Mouse (Mus musculus) embryonic facial prominence, embryonic 15.5 days (tissue): ENCODE measurements at regions not wholly inside any gene's neighbourhood (a gene's known extent, or its start where the extent isn't known, plus 50 kb on each side); places are given as distances from the start of the nearest gene placed in this dataset.

ENCODE experiments used
- ATAC-seq: fragments of 200-750 bp; cut with Nextera tagmentation; 2 replicates; pipeline ENCODE4 v1.8.0; 2017; ENCODE audit warnings: low read depth, moderate TSS enrichment; ENCODE audit not compliant: insufficient number of reproducible peaks, low FRiP score, low TSS enrichment
- H3K27ac ChIP-seq: fragments of 300-500 bp; sonication (generic); replicated peaks from 2 replicates; pipeline ENCODE4 v1.5.1; 2015; ENCODE audit warnings: mild to moderate bottlenecking, inconsistent platforms
- H3K27me3 ChIP-seq: fragments of 300-500 bp; sonication (generic); 2 replicates; pipeline ENCODE4 v1.6.1; 2015; ENCODE audit warnings: inconsistent platforms
- H3K36me3 ChIP-seq: fragments of 300-500 bp; sonication (generic); 2 replicates; pipeline ENCODE4 v1.6.1; 2015; ENCODE audit warnings: mild to moderate bottlenecking, inconsistent platforms
- H3K4me1 ChIP-seq: fragments of 300-500 bp; sonication (generic); 2 replicates; pipeline ENCODE4 v1.6.1; 2015; ENCODE audit warnings: inconsistent platforms
- H3K4me2 ChIP-seq: fragments of 300-500 bp; sonication (generic); replicated peaks from 2 replicates; pipeline ENCODE4 v1.6.1; 2015; ENCODE audit warnings: mild to moderate bottlenecking, inconsistent platforms
- H3K4me3 ChIP-seq: fragments of 300-500 bp; sonication (generic); replicated peaks from 2 replicates; pipeline ENCODE4 v1.5.1; 2015; ENCODE audit warnings: mild to moderate bottlenecking, inconsistent platforms
- H3K9ac ChIP-seq: fragments of 300-500 bp; sonication (generic); 2 replicates; pipeline ENCODE4 v1.6.1; 2015; ENCODE audit warnings: inconsistent platforms
- H3K9me3 ChIP-seq: fragments of 300-500 bp; sonication (generic); replicated peaks from 2 replicates; pipeline ENCODE4 v1.6.1; 2016; ENCODE audit warnings: inconsistent platforms
- WGBS: fragments of 180-500 bp; shearing (Covaris S2); methylation state at CpG from one replicate; pipeline ENCODE4 v1.1.7; 2015; 5-methylcytosine and 5-hydroxymethylcytosine counted together

GRCm38 (mm10) chr16:13049321-13049720 is 60.2 kb upstream of the Ercc4 start:
- no peak overlapping the region for H3K4me2 ChIP-seq
- no peaks in the 10 kb centered on the region for H3K36me3 ChIP-seq
- H3K4me1 ChIP-seq: peaks cover 6% of the 10 kb centered on the region; the same call in 1 of the 2 replicates
- no peaks in the 10 kb centered on the region for H3K9me3 ChIP-seq
- H3K4me3 ChIP-seq: no peak overlapping the region
- ATAC-seq: no peak
- H3K27me3 ChIP-seq: no peaks in the 10 kb centered on the region
- 87% methylated on average over 4 of the region's 4 CpGs for WGBS
- H3K27ac ChIP-seq: no peak overlapping the region
- H3K9ac ChIP-seq: no peak overlapping the region

DNA sequence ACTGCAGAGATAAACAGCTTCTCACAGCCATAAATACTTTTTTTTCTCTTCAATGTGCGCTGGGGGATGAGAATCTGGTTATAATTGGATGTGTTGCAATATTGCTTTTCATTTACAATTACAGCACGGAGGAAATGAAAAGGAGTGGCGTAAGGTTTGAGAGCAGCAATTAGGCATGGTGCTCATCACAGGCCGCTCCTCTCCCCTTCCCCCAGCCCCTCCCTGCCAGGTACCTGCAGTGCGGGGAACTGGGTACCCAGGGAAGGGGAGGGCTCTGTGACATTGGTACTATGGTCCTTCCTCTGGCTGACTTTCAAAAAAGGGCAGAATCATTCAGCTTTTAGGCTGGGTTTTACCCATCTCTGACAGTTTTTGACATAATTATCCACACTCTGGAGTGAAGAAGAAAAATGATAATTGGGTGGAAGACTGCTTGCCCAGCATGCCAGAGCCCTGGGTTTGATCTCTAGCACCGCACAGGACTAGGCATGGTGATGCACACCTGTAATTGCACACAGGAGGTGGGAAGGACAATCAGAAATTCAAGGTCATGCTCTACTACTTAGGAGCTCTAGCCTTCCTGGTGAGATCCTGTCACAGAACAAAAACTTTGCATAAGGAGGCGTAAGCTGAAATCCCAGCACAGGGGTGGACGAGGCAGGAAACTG is 59.1 kb upstream of the Ercc4 start:
- ATAC-seq: no peak
- 55% methylated on average over 8 of the region's 8 CpGs for WGBS
- Histone ChIP-seq H3K9me3 (no peaks in the 10 kb centered on the region), H3K4me3 (no peak overlapping the region), H3K27ac (no peak overlapping the region), H3K4me1 (peaks cover 1% of the 10 kb centered on the region; the same call in 1 of the 2 replicates), H3K36me3 (no peaks in the 10 kb centered on the region), H3K27me3 (no peaks in the 10 kb centered on the region), H3K4me2 (no peak overlapping the region), H3K9ac (no peak overlapping the region)

GRCm38 (mm10) chr16:13054956-13055355 is 54.5 kb upstream of the Ercc4 start:
- ATAC-seq: no peak
- no peaks in the 10 kb centered on the region for H3K9me3 ChIP-seq
- H3K27ac ChIP-seq: no peak overlapping the region
- H3K9ac ChIP-seq: no peak overlapping the region
- WGBS: 73% methylated on average over 7 of the region's 7 CpGs
- no peaks in the 10 kb centered on the region for H3K4me1 ChIP-seq
- H3K4me3 ChIP-seq: no peak overlapping the region
- no peaks in the 10 kb centered on the region for H3K36me3 ChIP-seq
- no peaks in the 10 kb centered on the region for H3K27me3 ChIP-seq
- H3K4me2 ChIP-seq: no peak overlapping the region
